Mouse (Mus musculus) lung, postnatal 0 days (tissue): ENCODE data around the gene Meis2.

Experiments
- CTCF ChIP-seq: IDR thresholded peaks from 2 replicates; pipeline ENCODE4 v1.5.1; 2016; ENCODE audit warnings: antibody characterized with exemption, mild to moderate bottlenecking
- EP300 ChIP-seq: IDR thresholded peaks from 2 replicates; pipeline ENCODE4 v1.6.1; 2016; ENCODE audit warnings: antibody characterized with exemption, mild to moderate bottlenecking, control low read depth

GRCm38 (mm10) chr2:115980490-115980889 is 85.1 kb downstream of the Meis2 start:
- TF ChIP-seq CTCF (no peak), EP300 (no peak)
